Mouse (Mus musculus) heart, postnatal 25 days (tissue): ENCODE data around the gene Rpl5. TPM values are rescaled to one million over a fixed set of nuclear protein-coding genes. Genes with fewer than 3 reads are reported as not detected.
"Not testable (repeated sequence)": the region's sequence is repeated elsewhere in the genome, so short reads cannot be mapped to it uniquely, and the experiment has no call there.

Experiments used
- DNase-seq: peaks from one replicate; pipeline ENCODE4 v3.0.0; 2022; ENCODE audit warnings: low spot score
- intact Hi-C: fragments of 180-260 bp; cut with DNase I; formaldehyde crosslinking; loops from one replicate; pipeline ENCODE4 v1.15.1; 2025
- total RNA-seq, 2 experiments: library from RNA; stranded (reverse); gene quantifications; 2 replicates each; pipeline ENCODE4 v1.2.3; 2021

Rpl5 gene
- total RNA-seq, 2 experiments from 2014 or later: 30.6 to 34.7 TPM

DNA sequence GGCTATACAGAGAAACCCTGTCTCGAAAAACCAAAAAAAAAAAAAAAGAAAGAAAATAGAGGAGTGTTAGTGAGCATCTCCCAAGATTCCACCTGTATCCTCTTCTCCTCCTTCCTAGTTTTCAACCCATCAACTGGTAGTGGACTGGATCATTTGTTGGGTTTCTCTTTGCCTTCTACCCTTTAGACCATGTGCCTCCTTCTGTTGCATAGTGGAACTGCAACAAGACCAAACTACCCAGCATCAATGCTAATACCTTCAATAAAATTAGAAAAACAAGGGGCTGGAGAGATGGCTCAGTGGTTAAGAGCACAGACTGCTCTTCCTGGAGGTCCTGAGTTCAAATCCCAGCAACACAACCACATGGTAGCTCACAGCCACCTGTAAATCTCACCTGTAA is 8.8 kb upstream of the Rpl5 start:
- intact Hi-C loops: loop anchor here (2.0 to 5.0 kb wide), 2 partner anchors 99 to 279 kb away; no protein-coding TSS in a partner anchor
- not testable (repeated sequence) for DNase-seq

DNA sequence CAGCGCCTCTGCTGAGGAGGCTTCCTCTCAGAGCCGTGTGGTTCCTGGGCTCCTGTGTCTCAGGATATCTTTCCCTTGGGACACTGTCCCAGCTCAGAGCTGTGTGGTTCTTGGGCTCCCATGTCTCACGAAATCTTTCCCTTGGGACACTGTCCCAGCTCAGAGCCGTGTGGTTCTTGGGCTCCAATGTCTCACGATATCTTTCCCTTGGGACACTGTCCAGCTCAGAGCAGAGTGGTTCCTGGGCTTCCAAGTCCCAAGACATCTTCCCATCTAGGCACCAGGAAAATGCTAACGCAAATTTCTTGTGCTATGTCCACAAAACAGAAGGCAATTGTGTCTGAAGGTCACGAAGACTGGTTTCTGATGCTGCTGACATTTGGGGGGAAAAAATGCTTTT is 5.6 kb upstream of the Rpl5 start:
- no peak for DNase-seq

DNA sequence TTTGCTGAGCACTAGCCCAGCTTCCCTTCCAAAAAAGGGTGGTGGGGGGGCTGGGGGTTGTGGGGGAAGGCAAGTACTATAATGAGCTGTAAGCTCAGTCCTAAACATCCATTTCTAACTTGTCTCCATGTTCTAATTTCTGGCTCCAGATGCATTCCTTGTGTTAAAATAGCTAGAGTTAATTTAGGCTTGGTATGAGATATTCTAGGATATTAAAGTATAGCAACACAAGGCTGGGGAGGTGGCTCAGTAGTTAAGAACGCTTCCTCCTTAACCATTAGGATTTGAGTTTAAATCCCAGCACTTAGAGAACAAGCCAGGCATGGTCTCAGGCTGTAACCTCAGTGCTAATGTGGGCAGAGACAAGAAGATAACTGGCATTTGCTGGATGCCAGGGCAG is 4.0 kb upstream of the Rpl5 start:
- intact Hi-C loops: no loop called here
- no peak for DNase-seq

More for the DNA sequence above, 5.6 kb upstream of the Rpl5 start:
- intact Hi-C loops: loop anchor here (5.0 kb wide), 1 partner anchor 102 kb away; no protein-coding TSS in a partner anchor

DNA sequence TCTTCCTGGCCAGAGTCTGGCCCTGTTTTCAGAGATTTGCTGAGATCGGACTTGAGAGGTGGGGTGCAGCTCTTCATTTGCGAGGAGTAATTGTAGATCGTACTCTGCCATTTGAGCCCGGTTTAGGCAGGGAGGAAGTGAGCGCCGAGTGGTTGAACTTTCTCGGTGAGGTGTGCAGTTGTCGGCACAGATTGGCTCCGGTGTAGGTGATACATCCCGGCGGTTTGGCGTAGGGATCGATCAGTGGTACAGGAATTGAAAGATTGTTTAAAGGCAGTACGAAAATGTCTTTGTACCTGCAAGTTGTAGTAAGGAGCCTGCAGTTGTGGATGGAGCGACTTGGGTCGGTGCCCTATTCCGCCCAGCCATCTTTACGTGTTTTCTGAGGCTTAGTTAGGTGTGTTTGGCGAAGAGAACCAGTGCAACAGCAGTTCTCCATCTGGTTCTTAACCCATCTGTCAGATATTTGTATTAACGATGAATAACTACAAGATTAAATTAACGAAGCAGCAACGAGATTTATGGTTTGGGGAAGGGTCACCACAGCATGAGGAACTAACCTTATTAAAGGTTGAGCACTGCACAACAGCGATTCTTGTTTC is 813 bp downstream of the Rpl5 start:
- DNase-seq: no peak
- intact Hi-C loops: loop anchor here (2.0 to 10.0 kb wide), 2 partner anchors 32 to 234 kb away; partner anchors contain the start of genes Ccdc18 and Tmed5

DNA sequence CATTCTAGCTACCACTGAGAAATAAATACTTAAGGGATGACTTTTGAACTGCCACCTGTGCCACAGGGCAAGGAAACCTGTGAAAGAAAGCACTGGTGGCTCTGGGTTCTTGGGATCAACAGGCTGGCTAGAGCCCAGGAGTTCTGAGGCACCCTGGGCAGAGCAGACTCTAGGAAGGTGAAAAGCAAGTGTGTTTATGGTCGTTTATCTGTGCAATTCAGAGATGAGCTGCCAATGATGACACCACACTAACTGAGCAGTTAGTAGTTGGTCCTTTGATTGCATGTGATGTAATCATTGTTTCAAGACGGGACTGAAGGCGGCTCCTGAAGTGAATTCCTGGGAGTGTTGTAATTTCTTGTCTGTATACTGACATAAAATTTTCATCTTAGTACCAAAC is 4.0 kb downstream of the Rpl5 start:
- DNase-seq: no peak
- intact Hi-C loops: loop anchor here (10.0 kb wide), 1 partner anchor 230 kb away; the partner anchor contains the start of genes Ccdc18 and Tmed5

DNA sequence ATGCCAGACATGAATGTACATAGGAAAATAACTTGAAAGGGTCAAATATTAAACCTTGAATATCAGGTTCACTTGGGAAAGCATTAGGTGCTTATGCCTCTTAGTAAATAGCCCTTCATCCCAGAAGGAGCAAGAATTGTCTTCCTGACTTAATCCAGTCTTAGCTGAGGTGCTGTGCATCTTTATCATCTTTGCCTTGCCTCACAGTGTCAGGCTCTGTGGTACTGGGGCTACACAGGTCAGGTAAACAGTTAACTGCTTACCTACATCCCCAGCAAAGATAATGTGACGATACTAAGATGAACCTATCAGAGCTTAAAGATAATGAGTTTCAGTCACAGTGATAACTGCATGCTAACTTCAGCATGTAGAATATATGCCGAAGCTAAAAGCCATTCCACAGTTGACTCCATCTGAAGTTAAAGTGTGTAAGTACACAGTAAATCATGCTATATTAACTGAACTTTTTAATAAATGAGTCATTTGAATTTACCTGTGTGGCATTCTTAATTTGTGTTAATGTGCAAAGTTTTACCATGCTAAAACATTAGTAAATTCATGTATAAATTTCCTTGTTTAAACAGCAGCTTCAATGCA is 8.3 kb downstream of the Rpl5 start:
- DNase-seq: no peak
- intact Hi-C loops: loop anchor here (10.0 kb wide), 1 partner anchor 226 kb away; the partner anchor contains the start of genes Ccdc18 and Tmed5

DNA sequence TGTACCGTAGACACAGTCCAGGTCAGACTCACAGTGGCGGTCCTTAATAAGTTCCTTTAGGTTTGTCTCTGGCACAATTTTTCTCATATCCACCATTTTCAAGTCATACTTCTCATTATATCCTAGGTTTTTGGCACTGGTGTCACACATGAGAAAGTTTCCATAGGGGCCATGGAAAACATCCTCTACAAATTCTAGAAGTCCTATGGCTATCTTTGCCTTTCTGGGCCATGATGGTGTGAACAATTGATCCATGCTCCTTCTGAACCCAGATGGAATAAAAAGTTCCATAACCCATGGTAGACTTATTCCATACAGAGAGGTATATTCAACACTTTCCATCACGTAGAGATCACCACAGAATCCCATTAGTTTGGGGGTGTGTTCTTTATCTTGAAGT is 9.4 kb downstream of the Rpl5 start:
- intact Hi-C loops: loop anchor here (10.0 kb wide), 1 partner anchor 225 kb away; the partner anchor contains the start of genes Ccdc18 and Tmed5

DNA sequence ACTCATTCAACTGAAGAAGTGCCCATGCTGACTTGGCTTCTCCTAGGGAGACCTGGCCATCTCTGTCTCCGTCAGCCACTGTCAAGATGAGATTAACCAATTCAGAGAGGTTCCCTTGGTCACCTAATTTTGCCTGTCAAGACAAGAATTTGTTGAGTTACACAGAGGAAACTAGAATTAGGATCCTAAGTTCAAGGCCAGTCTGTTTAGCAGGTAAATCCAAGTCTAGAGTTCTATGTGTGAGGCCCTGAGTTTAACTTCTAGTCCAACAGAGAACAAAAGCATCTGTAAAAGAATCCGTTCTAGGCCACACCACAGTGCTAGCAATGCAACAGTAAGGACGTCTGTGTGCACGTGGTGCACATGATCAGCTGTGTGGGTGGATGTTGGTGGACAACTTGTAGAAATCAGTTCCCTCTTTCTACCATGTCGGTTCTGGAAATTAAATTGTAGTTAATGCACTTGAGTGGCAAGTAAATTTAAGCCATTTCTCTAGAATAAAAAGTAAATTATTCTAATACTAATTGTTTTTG is 9.8 kb downstream of the Rpl5 start:
- intact Hi-C loops: no loop called here
- no peak for DNase-seq

More for the DNA sequence above, 9.4 kb downstream of the Rpl5 start:
- no peak for DNase-seq

DNA sequence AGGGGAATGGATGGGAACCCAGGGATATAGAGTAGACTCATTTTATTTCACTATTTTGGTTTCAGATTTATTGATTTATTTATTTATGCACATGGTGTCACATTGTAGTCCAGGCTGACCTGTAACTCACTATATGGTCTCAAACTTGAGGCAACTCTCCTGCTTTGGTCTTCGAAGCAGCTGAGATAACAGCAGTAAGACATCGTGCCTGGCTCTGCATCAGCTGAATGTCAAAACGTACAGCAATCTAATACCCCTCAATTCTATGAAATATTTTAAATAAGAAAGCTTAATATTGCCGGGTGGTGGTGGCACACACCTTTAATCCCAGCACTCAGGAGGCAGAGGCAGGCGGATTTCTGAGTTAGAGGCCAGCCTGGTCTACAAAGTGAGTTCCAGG is 10.7 kb downstream of the Rpl5 start:
- intact Hi-C loops: no loop called here

DNA sequence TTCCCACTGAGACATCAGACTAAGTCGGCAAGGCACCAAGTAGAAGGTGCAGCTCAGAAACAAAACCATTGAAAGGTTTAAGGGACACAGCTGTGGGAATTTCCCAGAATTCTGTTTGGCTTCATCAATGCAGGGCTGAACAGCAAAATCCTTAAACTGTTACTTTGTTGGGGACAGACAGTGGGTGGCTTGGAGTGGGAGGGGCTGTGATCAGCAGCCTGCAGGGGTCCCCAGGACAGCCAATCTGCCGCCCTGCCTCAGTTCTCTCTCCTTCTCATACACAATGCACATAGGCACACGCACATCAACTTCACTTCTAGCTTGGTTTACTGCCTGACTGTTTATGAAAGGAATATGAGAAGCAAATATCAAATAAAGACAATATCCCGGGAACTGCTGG is 15.0 kb downstream of the Rpl5 start:
- intact Hi-C loops: no loop called here

More for the DNA sequence above, 10.7 kb downstream of the Rpl5 start:
- no peak for DNase-seq

DNA sequence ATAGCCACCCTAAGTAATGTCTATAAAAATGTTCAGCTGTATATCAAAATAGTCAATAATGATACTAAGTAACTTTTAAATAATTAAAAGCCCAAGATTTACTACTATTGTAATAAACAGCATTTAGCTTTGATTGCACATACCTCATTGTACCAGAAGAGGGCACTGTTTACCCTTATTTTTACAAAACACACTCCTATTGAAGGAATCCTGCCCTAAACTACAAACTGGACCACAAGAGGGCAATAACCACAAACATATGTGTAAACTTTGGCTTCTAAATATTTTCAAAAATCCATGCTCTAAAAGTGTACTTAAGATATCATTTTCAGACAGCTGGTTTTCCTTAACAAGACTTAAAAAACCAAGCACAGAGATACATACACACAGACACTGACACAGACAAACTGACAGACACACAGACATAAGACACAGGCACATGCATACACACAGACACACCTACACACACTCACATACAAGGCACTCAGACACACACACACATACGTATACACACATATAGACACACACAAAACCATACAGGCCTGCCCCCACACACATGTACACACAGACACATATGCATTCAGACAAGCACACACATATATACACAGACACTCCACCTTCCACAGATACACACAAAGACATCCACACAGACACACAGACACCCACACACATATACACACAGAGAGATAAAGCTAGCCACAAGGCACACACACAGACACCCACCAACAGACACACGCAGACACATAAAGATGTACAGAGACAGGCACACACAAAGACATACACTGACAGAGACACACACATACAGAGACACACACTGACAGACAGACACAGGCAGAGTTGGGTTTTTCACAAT is 21.3 kb downstream of the Rpl5 start:
- intact Hi-C loops: loop anchor here (2.0 kb wide), 2 partner anchors 65 to 113 kb away; partner anchors contain the start of gene Fam69a
- DNase-seq: no peak

More for the DNA sequence above, 15.0 kb downstream of the Rpl5 start:
- no peak for DNase-seq

DNA sequence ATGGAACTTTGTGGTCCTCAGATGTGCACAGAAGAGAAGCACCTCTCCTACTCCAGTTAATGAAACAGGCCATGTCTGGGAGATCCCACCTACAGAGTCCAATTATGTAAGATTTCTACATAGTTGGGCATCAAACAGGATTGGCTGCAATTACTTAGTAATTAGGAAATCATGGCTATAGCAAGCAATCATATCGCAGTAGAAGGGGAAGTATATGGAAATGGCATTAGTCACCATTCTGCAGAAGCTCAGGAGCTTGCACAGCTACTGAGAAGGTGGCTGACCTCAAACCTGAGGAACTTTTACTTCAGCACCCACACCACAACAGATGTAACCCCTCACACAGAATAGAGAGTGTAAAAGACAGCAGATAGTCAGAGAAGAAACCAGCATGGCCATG is 22.5 kb downstream of the Rpl5 start:
- no peak for DNase-seq
- intact Hi-C loops: no loop called here

DNA sequence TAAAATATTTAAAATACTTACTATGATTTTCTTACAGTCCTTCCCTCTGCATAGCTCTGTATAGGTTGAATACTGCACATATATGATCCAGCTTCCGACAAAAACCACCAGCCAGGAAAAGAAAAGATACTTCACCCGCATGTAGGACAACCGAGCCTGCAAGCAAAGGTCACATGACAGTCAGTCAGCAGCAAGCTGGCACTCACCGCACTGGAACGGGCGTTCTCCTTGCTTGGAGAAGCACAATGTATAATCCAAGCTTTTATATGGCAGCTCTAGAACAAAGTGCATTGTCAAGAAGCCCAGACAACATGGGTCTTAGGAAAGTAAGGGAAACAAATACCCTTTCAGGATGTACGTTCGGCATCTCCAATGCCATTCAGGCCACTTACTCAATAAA is 24.3 kb downstream of the Rpl5 start:
- intact Hi-C loops: loop anchor here (2.0 kb wide), 2 partner anchors 80 to 104 kb away; no protein-coding TSS in a partner anchor
- DNase-seq: no peak

DNA sequence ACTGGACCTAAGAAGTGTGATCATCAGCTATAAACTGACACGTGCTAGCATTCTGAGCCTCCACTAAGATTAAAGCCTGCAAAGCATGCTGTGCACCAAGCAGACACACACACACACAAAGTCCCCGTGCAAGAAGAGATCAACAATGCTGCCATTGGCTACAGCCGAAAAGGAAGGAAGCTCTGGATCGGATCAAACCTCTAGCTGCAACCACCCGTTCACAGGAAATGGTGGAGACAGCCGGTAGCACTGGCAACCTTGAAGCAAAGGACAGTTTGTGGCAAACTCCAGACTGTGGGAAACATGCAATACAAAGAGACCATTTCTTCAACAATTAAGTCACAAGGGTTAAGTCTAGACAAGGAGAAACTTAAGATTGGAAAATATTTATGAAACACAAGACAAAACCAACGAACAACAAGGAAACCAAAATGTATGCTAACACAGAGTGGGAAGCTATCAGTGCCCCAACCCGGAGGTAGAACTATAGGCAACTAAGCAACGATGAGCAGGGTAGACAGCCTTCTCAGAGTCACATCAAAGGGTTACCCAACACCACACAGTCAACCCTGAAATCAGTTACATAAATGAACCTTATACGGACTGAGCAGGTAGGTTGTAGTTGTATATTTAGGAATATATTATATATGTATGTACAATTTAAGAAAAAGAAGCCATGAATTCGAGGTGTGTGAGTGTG is 26.4 kb downstream of the Rpl5 start:
- DNase-seq: no peak
- intact Hi-C loops: no loop called here

DNA sequence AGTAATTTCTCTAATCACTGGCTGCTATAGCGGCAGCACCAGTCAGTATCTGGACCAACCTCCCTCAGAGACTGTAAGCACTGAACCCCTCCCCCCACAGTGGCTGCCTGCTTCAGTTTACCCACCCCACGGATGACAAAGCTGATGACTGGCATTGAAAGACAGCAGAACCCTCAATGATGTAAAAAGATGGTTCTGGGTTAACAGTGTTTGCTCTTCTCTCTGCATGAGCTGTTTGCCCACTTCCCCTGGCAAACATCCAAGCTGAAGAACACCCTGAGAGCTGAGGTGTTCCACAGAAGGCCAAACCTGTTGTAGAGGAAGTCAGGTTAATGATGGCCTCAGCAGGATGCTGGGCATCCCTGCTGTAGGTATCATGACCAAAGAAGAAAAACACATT is 32.3 kb downstream of the Rpl5 start:
- intact Hi-C loops: no loop called here
- no peak for DNase-seq

DNA sequence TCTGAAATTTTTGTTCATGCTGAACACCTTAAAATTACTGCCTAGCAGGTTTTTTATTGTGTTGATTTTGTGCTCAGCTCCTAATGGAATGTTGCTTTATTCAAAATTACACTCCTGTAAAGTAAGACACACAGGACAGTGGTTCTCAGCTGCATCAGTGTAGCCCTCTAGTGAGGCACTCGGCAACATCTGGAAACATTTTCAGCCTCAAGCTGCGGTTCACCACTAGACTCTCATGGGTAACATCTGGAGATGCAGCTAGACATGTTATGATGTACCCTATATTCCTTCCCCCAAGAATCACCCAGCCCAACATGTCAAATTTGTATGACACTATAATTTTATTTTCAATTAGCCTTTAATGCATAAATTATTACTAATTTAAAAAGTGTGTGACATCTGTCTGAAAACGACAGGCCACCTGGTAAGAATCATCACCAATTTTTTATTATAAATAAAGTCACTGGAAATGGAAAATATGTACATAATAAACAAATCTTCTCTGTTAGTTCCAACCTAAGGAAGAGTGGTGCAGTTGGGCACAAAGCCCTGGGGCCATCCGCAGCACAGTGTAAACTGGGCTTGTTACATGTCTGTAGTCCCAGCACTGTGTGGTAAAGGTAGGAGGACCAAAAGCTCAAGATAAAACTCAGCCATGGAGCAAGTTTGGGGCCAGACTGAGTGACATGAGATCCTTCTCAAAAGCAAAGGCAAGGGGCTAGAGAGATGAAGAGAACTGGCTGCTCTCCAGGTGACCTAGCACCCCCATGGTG is 33.1 kb downstream of the Rpl5 start:
- no peak for DNase-seq
- intact Hi-C loops: no loop called here

DNA sequence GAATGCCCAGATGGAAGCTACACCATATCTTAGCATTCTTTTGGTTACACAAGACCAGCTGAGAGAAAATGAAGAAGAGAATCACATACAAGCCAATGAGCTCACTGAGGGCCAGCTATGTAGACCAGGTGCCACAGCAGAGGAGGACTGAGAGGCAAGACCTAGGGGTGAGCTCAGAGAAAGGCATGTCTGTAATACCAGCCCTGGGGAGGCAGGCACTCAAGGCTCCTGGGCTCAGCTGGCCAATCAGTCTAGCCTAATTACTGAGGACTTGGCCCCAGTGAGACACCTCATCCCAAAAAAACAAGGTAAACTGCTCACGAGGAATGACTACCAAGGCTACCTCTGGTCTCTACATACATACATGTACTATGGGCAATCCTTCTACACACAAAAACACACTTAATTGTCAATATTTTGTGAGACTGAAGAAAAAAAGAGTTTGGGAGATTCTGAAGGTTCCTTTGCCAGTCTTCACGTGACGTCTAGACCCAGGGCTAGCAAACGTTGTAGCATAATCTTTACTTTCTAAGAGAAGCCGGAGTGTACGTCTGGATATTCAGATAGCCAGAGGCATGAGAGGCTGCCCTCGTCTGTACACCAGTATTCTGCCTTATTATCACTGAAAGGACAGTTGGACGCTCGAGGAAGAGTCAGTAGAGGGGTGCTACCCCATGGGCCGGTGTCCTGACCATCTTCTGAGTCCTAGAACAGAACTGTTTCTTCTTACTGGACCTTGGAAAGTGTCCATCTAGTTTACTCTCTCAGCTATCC is 34.7 kb downstream of the Rpl5 start:
- no peak for DNase-seq
- intact Hi-C loops: no loop called here
